Mouse (Mus musculus): ENCODE data around the gene Spock1.

Gene Spock1

GRCm38 (mm10) chr13:57418781-57419180 is 489.4 kb downstream of the Spock1 start:
- no peak for DNase-seq (ENCODE audit: low read depth, low spot score)

DNA sequence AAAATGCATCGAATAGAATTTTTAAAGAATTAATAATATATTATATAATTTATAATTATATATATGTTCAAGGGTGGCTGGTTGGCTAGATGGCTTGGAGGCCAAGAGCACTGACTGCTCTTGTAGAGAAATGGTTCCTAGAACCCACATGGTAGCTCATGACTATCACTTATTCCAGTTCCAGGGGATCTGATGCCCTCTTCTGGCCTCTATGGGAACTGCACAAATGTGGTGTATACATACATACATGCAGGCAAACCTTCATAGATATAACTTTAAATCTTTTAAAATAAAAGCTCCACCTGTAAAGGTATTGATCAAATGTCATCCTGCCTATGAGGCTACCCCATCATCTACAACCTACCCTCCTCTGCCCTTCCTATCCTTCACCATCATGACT is 493.4 kb downstream of the Spock1 start:
- no peaks in the 10 kb centered on the region for H3K27me3 ChIP-seq (ENCODE audit: control insufficient read depth, insufficient read depth, low read length, poor library complexity, severe bottlenecking)
- H3K36me3 ChIP-seq (ENCODE audit: control insufficient read depth, insufficient read depth, low read length, poor library complexity, severe bottlenecking): no peaks in the 10 kb centered on the region
- DNase-seq (ENCODE audit: low read depth, low spot score): no peak

More at GRCm38 (mm10) chr13:57418781-57419180, 489.4 kb downstream of the Spock1 start:
- Histone ChIP-seq H3K36me3 (ENCODE audit: control insufficient read depth, insufficient read depth, low read length, poor library complexity, severe bottlenecking) (no peaks in the 10 kb centered on the region), H3K27me3 (ENCODE audit: control insufficient read depth, insufficient read depth, low read length, poor library complexity, severe bottlenecking) (no peaks in the 10 kb centered on the region)

DNA sequence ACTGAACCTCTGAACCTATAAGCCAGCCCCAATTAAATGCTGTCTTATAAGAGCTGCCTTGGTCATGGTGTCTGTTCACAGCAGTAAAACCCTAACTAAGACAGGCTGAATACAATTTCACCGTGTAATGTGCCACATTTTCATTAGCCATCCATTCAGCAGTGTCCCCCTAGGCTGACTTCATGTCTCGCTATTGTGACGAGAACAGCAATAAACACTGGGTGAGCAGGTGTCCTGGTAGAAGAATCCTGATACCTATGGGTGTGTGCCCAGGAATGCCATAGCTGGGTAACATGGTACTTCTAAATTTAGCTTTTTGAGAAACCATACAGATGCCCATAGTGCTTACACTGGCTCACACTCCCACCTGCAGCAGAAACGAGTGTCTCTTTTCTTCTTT is 500.5 kb downstream of the Spock1 start:
- Histone ChIP-seq H3K36me3 (ENCODE audit: control insufficient read depth, insufficient read depth, low read length, poor library complexity, severe bottlenecking) (no peaks in the 10 kb centered on the region), H3K27me3 (ENCODE audit: control insufficient read depth, insufficient read depth, low read length, poor library complexity, severe bottlenecking) (no peaks in the 10 kb centered on the region)
- DNase-seq (ENCODE audit: low read depth, low spot score): no peak

DNA sequence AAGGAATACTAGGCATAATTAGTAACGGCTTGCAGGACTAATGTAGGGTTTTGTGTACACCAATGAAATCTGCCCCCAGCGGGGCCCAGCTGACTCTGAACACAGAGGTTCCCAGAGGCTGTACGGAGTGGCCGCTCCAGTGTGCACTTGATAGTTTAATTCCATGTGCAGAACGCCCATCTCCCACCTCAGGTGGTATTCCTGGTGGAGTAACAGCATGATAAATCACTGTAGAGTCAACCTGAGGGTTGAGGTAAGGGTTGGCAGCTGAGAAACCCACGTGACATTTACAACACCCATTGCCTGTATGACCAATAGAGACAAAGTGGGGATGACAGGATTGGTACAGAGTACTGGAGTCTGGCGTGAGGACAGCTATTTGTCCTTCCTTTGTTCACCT is 505.7 kb downstream of the Spock1 start:
- no peaks in the 10 kb centered on the region for H3K36me3 ChIP-seq (ENCODE audit: control insufficient read depth, insufficient read depth, low read length, poor library complexity, severe bottlenecking)
- DNase-seq (ENCODE audit: low read depth, low spot score): no peak
- no peaks in the 10 kb centered on the region for H3K27me3 ChIP-seq (ENCODE audit: control insufficient read depth, insufficient read depth, low read length, poor library complexity, severe bottlenecking)

- DNase-seq (ENCODE audit: low read depth, low spot score): no peak
- H3K27me3 ChIP-seq (ENCODE audit: control insufficient read depth, insufficient read depth, low read length, poor library complexity, severe bottlenecking): no peaks in the 10 kb centered on the region
- H3K36me3 ChIP-seq (ENCODE audit: control insufficient read depth, insufficient read depth, low read length, poor library complexity, severe bottlenecking): no peaks in the 10 kb centered on the region
Observed at GRCm38 (mm10) chr13:57372141-57372700, 535.9 kb downstream of the Spock1 start.

All from splenic B cell, adult 2 months (primary cell).